Mouse (Mus musculus) kidney, embryonic 15.5 days (tissue): ENCODE results near the gene Marveld3. TPM values are rescaled to one million over a fixed set of nuclear protein-coding genes. Genes with fewer than 3 reads are reported as not detected.

Experiments used
- ATAC-seq: fragments of 200-750 bp; cut with Nextera tagmentation; replicated peaks from 2 replicates; pipeline ENCODE4 v1.8.0; 2017; ENCODE audit warnings: moderate TSS enrichment; ENCODE audit not compliant: low FRiP score
- H3K27ac ChIP-seq: fragments of 300-500 bp; sonication (generic); 2 replicates; pipeline ENCODE4 v1.5.1; 2015; ENCODE audit warnings: mild to moderate bottlenecking, inconsistent platforms
- H3K27me3 ChIP-seq: fragments of 300-500 bp; sonication (generic); 2 replicates; pipeline ENCODE4 v1.6.1; 2015; ENCODE audit warnings: inconsistent platforms
- H3K36me3 ChIP-seq: fragments of 300-500 bp; sonication (generic); 2 replicates; pipeline ENCODE4 v1.6.1; 2015; ENCODE audit warnings: inconsistent platforms
- H3K4me1 ChIP-seq: fragments of 300-500 bp; sonication (generic); 2 replicates; pipeline ENCODE4 v1.6.1; 2015; ENCODE audit warnings: inconsistent platforms
- H3K4me2 ChIP-seq: fragments of 300-500 bp; sonication (generic); 2 replicates; pipeline ENCODE4 v1.6.1; 2015; ENCODE audit warnings: moderate library complexity, mild to moderate bottlenecking, inconsistent platforms
- H3K4me3 ChIP-seq: fragments of 300-500 bp; sonication (generic); replicated peaks from 2 replicates; pipeline ENCODE4 v1.5.1; 2015; ENCODE audit warnings: mild to moderate bottlenecking, inconsistent platforms
- H3K9ac ChIP-seq: fragments of 300-500 bp; sonication (generic); 2 replicates; pipeline ENCODE4 v1.6.1; 2015; ENCODE audit warnings: mild to moderate bottlenecking, inconsistent platforms
- H3K9me3 ChIP-seq: fragments of 300-500 bp; sonication (generic); replicated peaks from 2 replicates; pipeline ENCODE4 v1.6.1; 2016; ENCODE audit warnings: inconsistent platforms
- WGBS: fragments of 180-500 bp; shearing (Covaris S2); methylation state at CpG from one replicate; pipeline ENCODE4 v1.1.7; 2015; ENCODE audit warnings: mixed read lengths; 5-methylcytosine and 5-hydroxymethylcytosine counted together
- polyA plus RNA-seq: library from polyadenylated mRNA; unstranded; fragments of >200 nt; fragmentation: Nextera tagmentation; extraction: Ambion mirVana; gene quantifications from 2 replicates; pipeline ENCODE4 v1.2.1, GENCODE M21; 2015

Marveld3 gene
- polyA plus RNA-seq, 1 experiment from 2014 or later, result 3.1 TPM

DNA sequence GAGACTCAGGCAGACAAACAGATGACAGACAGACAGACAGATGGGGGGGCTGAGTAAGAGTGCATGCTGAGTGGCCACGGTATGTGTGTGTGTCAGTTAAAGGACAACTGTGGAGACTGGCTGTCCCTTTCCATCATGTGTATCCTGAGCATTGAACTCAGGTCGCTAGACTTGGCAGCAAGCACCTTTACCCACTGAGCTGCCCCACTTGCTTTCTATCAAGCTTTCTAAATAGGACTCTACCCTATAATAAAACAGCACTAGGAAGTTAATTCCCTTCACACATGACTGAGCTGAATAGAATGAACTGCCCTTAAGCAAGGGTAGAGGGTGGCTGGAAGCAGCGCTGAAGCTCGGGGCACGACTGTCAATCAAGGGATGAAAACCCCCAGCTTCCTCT is 30.2 kb upstream of the Marveld3 start:
- WGBS, result 65% methylated on average over 5 of the region's 5 CpGs

DNA sequence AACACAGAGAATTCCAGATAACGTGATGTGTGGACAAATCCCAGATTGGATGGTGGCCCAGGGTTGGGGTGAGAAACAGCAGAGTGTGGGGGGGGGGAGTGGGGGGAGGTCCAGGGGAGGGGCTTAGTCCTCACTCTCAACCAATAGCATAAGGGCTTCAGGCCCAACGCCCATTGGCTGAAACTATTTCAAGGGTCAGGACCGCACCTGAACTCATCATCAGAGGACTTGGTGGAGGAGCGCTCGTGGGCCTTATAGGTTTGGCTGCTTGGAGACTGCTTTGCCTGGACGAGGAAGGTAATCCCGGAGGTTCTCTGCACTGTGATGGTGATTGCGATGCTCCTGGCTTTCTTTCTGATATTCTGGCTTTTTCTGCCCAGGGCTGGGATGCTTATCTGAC is 28.2 kb upstream of the Marveld3 start, which contains the start of gene Tat:
Gene Tat, plus strand, starts transcription at position 214 of the 400 bp plus-strand sequence.
- no peaks in the 10 kb centered on the region for H3K36me3 ChIP-seq
- no peak within 1 kb of the TSS for H3K4me3 ChIP-seq
- no peak for ATAC-seq
- no peaks in the 10 kb centered on the region for H3K4me1 ChIP-seq
- 79% methylated on average over 8 of the region's 8 CpGs for WGBS
- H3K27ac ChIP-seq, result no peak within 1 kb of the TSS
- H3K4me2 ChIP-seq, result no peak within 1 kb of the TSS
- H3K27me3 ChIP-seq, result 0 out of 2 replicates have a peak, but pooled peaks cover 9% of the 10 kb centered on the region
- no peak within 1 kb of the TSS for H3K9ac ChIP-seq
- no peaks in the 10 kb centered on the region for H3K9me3 ChIP-seq

More for the DNA sequence above, 30.2 kb upstream of the Marveld3 start:
- no peaks in the 10 kb centered on the region for H3K9me3 ChIP-seq
- no peak for ATAC-seq
- H3K27me3 ChIP-seq, result peaks cover 12% of the 10 kb centered on the region; the same call in 1 of the 2 replicates
- H3K4me1 ChIP-seq, result no peaks in the 10 kb centered on the region
- H3K27ac ChIP-seq, result no peak overlapping the region
- no peaks in the 10 kb centered on the region for H3K36me3 ChIP-seq
- no peak overlapping the region for H3K4me3 ChIP-seq
- H3K4me2 ChIP-seq, result no peak overlapping the region
- H3K9ac ChIP-seq, result no peak overlapping the region

DNA sequence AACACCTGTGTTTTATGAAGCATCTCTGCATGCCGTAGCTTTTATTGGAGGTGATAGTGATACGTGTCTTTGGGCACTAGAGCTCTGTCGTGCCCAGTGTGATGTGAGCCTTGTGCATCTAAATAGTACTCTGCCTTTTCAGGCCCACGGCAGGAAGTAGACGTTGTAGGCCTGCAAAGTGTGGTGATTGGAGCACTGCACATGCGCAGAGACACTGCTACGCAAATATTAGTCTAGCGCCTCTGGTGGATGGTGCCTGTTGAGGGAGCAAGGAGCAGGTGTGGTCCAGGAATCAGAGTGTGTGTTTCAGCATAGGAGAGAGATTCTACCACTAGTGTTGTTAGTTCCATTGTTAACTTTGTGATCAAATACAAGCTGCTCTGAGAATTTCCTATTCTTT is 27.1 kb upstream of the Marveld3 start:
- no peak overlapping the region for H3K4me2 ChIP-seq
- ATAC-seq, result no peak
- H3K4me1 ChIP-seq, result no peaks in the 10 kb centered on the region
- H3K27ac ChIP-seq, result no peak overlapping the region
- no peaks in the 10 kb centered on the region for H3K36me3 ChIP-seq
- no peaks in the 10 kb centered on the region for H3K9me3 ChIP-seq
- WGBS, result 92% methylated on average over 8 of the region's 8 CpGs
- H3K27me3 ChIP-seq, result peaks cover 12% of the 10 kb centered on the region
- H3K9ac ChIP-seq, result no peak overlapping the region
- no peak overlapping the region for H3K4me3 ChIP-seq

DNA sequence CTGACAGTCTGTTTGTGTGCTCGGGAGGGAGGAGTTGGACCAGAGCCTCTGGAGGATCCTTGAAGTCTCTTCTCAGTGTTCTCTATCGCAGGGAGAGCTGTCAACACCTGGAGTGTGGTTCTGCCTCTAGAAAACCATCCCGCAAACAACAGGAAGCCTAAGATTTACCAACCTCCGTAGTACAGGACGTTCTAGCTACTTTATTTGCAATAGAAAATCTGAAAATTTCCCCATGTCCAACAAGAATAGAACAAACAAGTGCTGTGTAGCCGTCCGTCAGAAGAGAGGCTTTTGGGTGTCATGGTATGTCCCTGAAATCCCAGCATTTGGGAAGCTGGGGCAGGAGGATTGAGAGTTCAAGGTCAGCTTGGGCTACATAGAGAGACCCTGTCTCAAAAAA is 25.8 kb upstream of the Marveld3 start:
- H3K4me3 ChIP-seq, result no peak overlapping the region
- no peak overlapping the region for H3K9ac ChIP-seq
- no peaks in the 10 kb centered on the region for H3K36me3 ChIP-seq
- H3K27me3 ChIP-seq, result peaks cover 22% of the 10 kb centered on the region
- ATAC-seq, result no peak
- no peaks in the 10 kb centered on the region for H3K9me3 ChIP-seq
- no peaks in the 10 kb centered on the region for H3K4me1 ChIP-seq
- H3K27ac ChIP-seq, result no peak overlapping the region
- WGBS, result 82% methylated on average over 7 of the region's 7 CpGs
- H3K4me2 ChIP-seq, result no peak overlapping the region

DNA sequence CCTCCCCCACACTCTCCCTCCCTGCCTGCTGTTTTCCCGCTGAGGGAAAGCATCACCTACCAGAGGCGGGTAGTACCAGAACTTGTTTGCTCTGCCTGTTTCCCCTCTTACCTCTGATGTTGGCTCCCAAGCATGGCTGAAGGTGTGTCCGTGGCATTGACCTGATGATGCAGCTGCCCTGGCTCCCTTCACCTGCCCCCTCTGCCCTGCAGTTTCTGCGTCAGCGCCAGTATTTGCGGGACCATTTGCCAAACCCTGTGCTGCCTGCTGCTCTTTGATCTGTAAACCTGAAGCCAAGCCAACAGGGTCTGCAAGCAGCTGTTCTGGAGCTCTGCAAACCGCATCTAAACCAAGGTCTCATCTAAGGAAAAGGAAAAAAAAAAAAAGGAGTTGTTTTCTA is 24.4 kb upstream of the Marveld3 start:
- H3K36me3 ChIP-seq, result no peaks in the 10 kb centered on the region
- no peaks in the 10 kb centered on the region for H3K4me1 ChIP-seq
- H3K27ac ChIP-seq, result no peak overlapping the region
- no peak overlapping the region for H3K4me3 ChIP-seq
- H3K27me3 ChIP-seq, result peaks cover 29% of the 10 kb centered on the region
- 62% methylated on average over 7 of the region's 7 CpGs for WGBS
- no peak overlapping the region for H3K9ac ChIP-seq
- no peak for ATAC-seq
- no peaks in the 10 kb centered on the region for H3K9me3 ChIP-seq
- H3K4me2 ChIP-seq, result no peak overlapping the region

DNA sequence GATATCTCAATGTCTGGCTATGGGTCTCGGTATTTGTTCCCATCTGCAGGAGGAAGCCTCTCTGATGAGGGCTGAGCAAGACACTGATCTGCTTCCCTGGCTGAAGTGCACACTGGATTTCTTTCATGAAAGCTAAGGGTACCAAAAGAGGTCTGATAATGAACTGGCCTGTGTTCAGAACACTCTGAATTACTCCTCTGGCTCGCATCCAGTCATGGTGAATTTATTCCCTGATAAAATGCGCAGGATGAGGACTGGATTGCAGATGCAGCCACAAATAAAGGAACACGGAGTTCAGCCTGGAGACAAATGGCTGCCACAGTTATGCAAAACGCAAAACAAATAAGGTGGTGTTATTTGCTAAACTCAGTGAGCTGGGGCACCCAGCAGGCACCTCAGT is 21.9 kb upstream of the Marveld3 start:
- Histone ChIP-seq H3K9me3 (no peaks in the 10 kb centered on the region), H3K27me3 (peaks cover 38% of the 10 kb centered on the region), H3K4me2 (no peak overlapping the region), H3K9ac (no peak overlapping the region), H3K27ac (no peak overlapping the region), H3K4me1 (no peaks in the 10 kb centered on the region), H3K36me3 (no peaks in the 10 kb centered on the region), H3K4me3 (no peak overlapping the region)
- 42% methylated on average over 5 of the region's 5 CpGs for WGBS
- ATAC-seq, result no peak

DNA sequence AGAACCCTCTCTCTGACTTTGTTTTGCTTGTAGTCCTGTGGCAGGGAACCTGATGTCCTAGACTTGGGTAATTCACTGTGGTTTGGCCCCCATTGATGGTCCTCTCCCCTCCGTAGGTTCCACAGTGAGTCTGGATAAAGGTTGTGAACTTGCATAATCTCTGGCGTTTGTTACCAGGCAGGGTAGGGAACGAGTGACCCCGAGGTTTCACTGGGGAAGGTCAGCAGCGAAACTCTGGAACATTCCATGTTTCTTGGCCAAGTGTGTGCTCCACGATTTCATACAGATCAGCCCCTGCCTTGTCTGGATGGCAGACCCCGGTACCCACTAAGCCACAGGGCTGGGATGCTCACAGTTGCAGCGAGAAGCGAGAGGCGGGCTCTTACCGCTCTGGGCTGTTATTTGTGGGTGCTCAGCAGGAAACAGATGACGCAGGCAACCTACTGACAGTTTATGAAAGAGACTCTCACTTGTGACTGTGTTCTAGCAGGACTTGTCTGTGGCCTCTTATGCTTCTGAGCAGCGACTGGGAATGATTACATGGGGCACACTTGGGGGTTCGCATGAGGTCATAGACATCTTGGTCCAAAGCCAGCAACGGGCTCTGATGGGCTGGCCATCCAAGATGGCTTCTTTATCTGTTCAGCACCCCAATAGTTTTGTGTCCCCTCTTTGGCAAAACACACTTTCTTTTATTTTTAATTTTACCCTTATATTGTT is 20.5 kb upstream of the Marveld3 start:
- no peaks in the 10 kb centered on the region for H3K9me3 ChIP-seq
- no peak overlapping the region for H3K4me3 ChIP-seq
- no peak overlapping the region for H3K9ac ChIP-seq
- ATAC-seq, result no peak
- H3K4me2 ChIP-seq, result no peak overlapping the region
- no peak overlapping the region for H3K27ac ChIP-seq
- H3K36me3 ChIP-seq, result no peaks in the 10 kb centered on the region
- 86% methylated on average over 15 of the region's 15 CpGs for WGBS
- H3K4me1 ChIP-seq, result no peaks in the 10 kb centered on the region
- peaks cover 38% of the 10 kb centered on the region for H3K27me3 ChIP-seq

DNA sequence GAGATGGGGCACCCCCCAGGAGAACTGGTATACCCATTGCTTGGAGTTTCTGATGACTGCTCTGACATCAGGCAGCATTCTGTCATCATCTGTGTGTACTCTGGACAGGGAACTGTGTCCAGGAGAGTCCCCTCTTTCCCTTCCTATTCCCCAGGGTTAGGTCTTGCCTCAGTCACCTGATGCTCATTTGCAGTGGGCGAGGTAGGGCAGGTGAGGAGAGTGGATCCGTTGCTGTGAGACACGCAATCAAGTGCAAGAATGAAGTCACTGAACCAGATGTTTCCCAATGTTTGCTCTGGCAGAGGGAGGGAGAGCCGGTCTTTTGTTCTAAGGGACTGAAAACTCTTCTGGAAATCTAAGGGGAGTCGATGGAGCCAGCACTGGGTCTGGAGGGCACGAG is 17.3 kb upstream of the Marveld3 start:
- Histone ChIP-seq H3K27me3 (peaks cover 34% of the 10 kb centered on the region), H3K9ac (no peak overlapping the region), H3K36me3 (no peaks in the 10 kb centered on the region), H3K9me3 (peaks cover 3% of the 10 kb centered on the region; the same call in 1 of the 2 replicates), H3K4me3 (no peak overlapping the region), H3K4me2 (no peak overlapping the region), H3K4me1 (no peaks in the 10 kb centered on the region), H3K27ac (no peak overlapping the region)
- WGBS, result 75% methylated on average over 6 of the region's 6 CpGs
- no peak for ATAC-seq

DNA sequence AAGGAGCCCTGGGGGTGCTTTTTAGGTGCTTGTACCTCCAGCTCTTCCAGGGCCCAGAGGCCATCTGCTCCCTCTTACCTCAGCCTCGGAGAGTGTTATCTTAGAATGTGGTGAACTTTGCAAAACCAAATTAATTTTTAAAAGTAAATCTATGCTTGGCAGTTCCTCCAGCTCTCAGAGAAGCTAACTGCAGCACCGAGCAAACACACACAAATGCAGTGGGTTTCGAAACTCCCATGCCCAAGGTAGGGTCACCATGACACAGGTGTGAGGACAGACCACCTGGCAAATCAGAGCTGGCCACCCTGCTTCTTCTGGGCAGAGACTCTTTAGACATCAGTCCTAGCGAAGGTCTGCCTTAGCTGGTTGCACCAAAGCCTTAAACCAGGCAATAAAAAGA is 10.9 kb upstream of the Marveld3 start:
- ATAC-seq, result no peak
- Histone ChIP-seq H3K4me2 (no peak overlapping the region), H3K27me3 (peaks cover 33% of the 10 kb centered on the region), H3K4me1 (no peaks in the 10 kb centered on the region), H3K36me3 (no peaks in the 10 kb centered on the region), H3K9ac (no peak overlapping the region), H3K27ac (no peak overlapping the region), H3K4me3 (no peak overlapping the region), H3K9me3 (peaks cover 3% of the 10 kb centered on the region; the same call in 1 of the 2 replicates)
- WGBS, result 83% methylated on average over 4 of the region's 4 CpGs

DNA sequence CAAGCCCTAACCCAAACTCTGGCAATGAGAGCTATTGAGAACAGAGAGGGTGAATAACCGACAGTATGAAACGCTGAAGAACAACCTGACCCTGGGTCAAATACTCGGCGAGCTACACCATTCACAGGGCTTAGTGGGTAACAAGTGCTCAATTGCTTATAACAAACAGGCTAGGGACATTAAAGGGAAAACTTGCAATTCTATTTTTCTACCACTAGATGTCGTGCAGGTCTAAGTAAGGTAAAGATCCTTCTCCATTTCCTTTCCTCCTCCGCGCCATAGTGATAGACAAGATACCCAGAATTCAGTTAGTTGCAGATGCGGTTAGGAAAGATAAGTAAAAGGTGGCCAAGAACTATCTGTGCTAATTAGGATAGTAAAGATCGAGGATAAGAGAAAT is 8.3 kb upstream of the Marveld3 start:
- Histone ChIP-seq H3K27me3 (peaks cover 30% of the 10 kb centered on the region), H3K27ac (no peak overlapping the region), H3K36me3 (no peaks in the 10 kb centered on the region), H3K9me3 (no peaks in the 10 kb centered on the region), H3K4me2 (no peak overlapping the region), H3K4me3 (no peak overlapping the region), H3K9ac (no peak overlapping the region), H3K4me1 (no peaks in the 10 kb centered on the region)
- ATAC-seq, result no peak
- 9% methylated on average over 9 of the region's 9 CpGs for WGBS

DNA sequence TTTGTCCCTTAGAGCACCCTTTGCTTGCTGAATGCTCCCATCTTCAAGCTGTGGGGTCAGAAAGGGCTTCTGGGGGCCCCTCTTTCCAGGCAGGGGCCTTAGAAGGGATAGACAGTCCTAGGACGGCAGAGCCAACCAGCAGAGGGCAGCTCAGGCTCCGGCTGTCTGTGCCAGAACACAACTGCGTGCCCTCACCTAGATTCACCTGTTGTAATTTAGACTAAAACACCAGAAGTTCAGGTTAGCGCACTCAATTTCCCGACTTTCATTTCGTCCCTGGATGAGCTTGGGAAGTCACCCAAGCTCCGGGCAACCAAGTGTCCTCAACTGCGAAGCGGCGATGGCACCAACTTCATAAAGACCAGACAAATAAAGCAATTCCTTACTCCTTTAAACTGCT is 6.8 kb upstream of the Marveld3 start:
- H3K4me1 ChIP-seq, result no peaks in the 10 kb centered on the region
- no peak overlapping the region for H3K4me3 ChIP-seq
- no peak overlapping the region for H3K9ac ChIP-seq
- peaks cover 33% of the 10 kb centered on the region for H3K27me3 ChIP-seq
- no peaks in the 10 kb centered on the region for H3K36me3 ChIP-seq
- no peak overlapping the region for H3K4me2 ChIP-seq
- H3K27ac ChIP-seq, result no peak overlapping the region
- ATAC-seq, result no peak
- WGBS, result 62% methylated on average over 10 of the region's 10 CpGs
- H3K9me3 ChIP-seq, result no peaks in the 10 kb centered on the region

DNA sequence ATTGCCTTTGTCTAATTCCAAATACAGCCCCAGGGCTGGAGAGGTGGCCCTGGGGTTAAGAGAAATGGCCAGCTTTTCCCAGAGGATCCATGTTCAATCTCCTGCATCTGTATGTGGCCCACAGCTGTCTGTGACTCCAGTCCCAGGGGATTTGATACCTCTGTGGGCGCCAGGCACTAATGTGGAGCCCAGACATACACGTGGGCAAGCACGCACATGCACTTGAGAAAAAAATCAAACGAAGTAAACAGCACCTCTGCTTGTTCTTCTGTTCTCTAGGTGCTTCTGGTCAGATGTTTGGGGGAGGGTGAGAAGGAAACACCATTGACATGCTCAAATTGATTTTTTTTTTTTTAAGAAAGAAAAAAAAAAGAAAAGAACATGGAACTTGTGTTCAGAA is 2.1 kb upstream of the Marveld3 start:
- no peak for ATAC-seq
- 82% methylated on average over 4 of the region's 4 CpGs for WGBS
- no peak overlapping the region for H3K4me3 ChIP-seq

DNA sequence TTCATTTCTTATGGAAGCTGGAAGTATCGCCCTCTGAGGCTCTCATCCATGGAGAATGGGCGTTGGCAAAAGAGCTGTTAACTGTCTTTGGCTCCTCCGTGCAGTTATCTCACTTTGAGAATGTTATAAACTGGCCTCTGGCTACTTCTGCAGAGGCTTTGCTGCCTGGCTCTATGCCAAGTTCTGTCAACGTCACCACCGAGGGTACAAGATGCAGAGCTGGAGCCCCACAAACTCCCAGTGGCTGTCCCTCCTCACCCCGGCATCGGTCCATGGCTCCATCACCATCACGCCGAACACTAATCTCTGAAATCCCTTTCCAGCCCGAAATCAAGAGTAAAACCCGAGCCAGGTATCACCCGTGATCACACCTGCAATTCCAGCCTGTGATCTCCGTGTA is 1.4 kb upstream of the Marveld3 start:
- Histone ChIP-seq H3K27me3 (peaks cover 45% of the 10 kb centered on the region), H3K4me2 (no peak overlapping the region), H3K9ac (no peak overlapping the region), H3K9me3 (no peaks in the 10 kb centered on the region), H3K4me3 (no peak overlapping the region), H3K36me3 (no peaks in the 10 kb centered on the region), H3K27ac (no peak overlapping the region), H3K4me1 (peaks cover 11% of the 10 kb centered on the region)
- ATAC-seq, result no peak
- WGBS, result 74% methylated on average over 13 of the region's 13 CpGs

More for the DNA sequence above, 2.1 kb upstream of the Marveld3 start:
- Histone ChIP-seq H3K9ac (no peak overlapping the region), H3K9me3 (no peaks in the 10 kb centered on the region), H3K4me2 (no peak overlapping the region), H3K27ac (no peak overlapping the region), H3K36me3 (no peaks in the 10 kb centered on the region), H3K4me1 (peaks cover 11% of the 10 kb centered on the region), H3K27me3 (peaks cover 52% of the 10 kb centered on the region)
